9 mouse cellular contexts compared by ENCODE assay signal in the genomic region with DNA sequence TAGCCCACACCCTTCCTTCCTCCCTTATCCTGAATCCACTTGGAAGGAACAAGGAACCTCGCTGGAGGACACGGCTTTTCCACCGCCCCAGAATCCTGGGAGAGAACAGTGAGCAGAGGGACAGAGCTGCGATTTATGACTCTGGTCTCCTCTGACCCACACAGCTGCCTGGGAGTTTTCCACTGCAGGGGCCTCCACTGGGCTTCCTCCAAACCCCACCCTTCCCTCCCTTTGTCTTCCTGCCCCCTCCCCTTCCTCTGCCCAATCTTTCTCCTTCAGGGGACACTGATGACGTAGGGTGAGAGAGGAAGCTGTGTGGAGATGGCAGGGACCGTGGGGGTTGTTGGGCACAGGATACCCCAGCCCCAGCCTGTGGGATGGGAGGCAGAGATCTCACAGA. TPM values are rescaled to one million over a fixed set of nuclear protein-coding genes. Genes with fewer than 3 reads are reported as not detected.
DNase-seq lines count a peak whose midpoint lies in the region; ATAC-seq lines count a peak whose summit lies in the region.
"Had no signal": no experiment of that assay in that cellular context is flagged by ENCODE, and none has a peak within 500 bp of the region (broad histone marks: within the 10 kb centered on the region; RNA-seq: fewer than 3 reads in every experiment).

A gene (plus strand): TSS at position 286 of the 400 bp plus-strand sequence.

- peaks cover 19% of the 10 kb centered on the region; the same call in 1 of the 2 replicates for H3K36me3 ChIP-seq in heart, embryonic 16.5 days (ENCODE audit: control insufficient read depth, insufficient read depth)
- H3K36me3 ChIP-seq in limb, embryonic 13.5 days: peaks cover 45% of the 10 kb centered on the region
- peaks cover 22% of the 10 kb centered on the region; the same call in 1 of the 2 replicates for H3K36me3 ChIP-seq in stomach, embryonic 14.5 days (ENCODE audit: control insufficient read depth, insufficient read depth, low read length)
- peaks cover 56% of the 10 kb centered on the region for H3K36me3 ChIP-seq in midbrain, embryonic 13.5 days

- DNase-seq in urinary bladder, postnatal 14 days (ENCODE audit: low spot score): peak; percentile 10
- no peak for DNase-seq in urinary bladder, adult 18-20 months (ENCODE audit: low spot score in 2 of 2)
- no peak for DNase-seq in ovary, postnatal 36 days (ENCODE audit: low spot score)
- DNase-seq in frontal cortex, postnatal 14 days (ENCODE audit: low spot score in 2 of 2): no peak

- peak within 1 kb of the TSS; percentile 9; the same call in 1 of the 2 replicates for H3K4me2 ChIP-seq in heart, embryonic 16.5 days (ENCODE audit: low read depth, low read length)
- H3K4me2 ChIP-seq in limb, embryonic 13.5 days (replicated peaks): no peak within 1 kb of the TSS
- no peak within 1 kb of the TSS for H3K4me2 ChIP-seq in stomach, embryonic 14.5 days (replicated peaks; ENCODE audit: low read depth, low read length)
- H3K4me2 ChIP-seq in midbrain, embryonic 13.5 days (replicated peaks): no peak within 1 kb of the TSS
- H3K4me2 ChIP-seq: midbrain, embryonic 12.5 days had no signal

- no peaks in the 10 kb centered on the region for H3K9me3 ChIP-seq in heart, embryonic 16.5 days (replicated peaks; ENCODE audit: control insufficient read depth, low read length)
- no peaks in the 10 kb centered on the region for H3K9me3 ChIP-seq in limb, embryonic 13.5 days
- no peaks in the 10 kb centered on the region for H3K9me3 ChIP-seq in stomach, embryonic 14.5 days (ENCODE audit: control insufficient read depth, low read depth, low read length)
- no peaks in the 10 kb centered on the region for H3K9me3 ChIP-seq in midbrain, embryonic 13.5 days
- H3K9me3 ChIP-seq: midbrain, embryonic 12.5 days had no signal

- 45% methylated on average over 6 of the region's 6 CpGs for WGBS in heart, embryonic 16.5 days
- 68% methylated on average over 6 of the region's 6 CpGs for WGBS in limb, embryonic 13.5 days
- 26% methylated on average over 6 of the region's 6 CpGs for WGBS in stomach, embryonic 14.5 days
- 88% methylated on average over 6 of the region's 6 CpGs for WGBS in midbrain, embryonic 13.5 days

- ATAC-seq in heart, embryonic 16.5 days (replicated peaks; ENCODE audit: extremely low read depth, insufficient read depth, low FRiP score): no peak; the same call in 1 of the 2 replicates
- no peak for ATAC-seq in limb, embryonic 13.5 days (ENCODE audit: low FRiP score, low read depth)
- ATAC-seq in stomach, embryonic 14.5 days (ENCODE audit: insufficient number of reproducible peaks, insufficient read depth, low FRiP score, low read depth): peak; percentile 5; the same call in 1 of the 2 replicates
- no peak for ATAC-seq in midbrain, embryonic 13.5 days

- H3K4me1 ChIP-seq in heart, embryonic 16.5 days (ENCODE audit: control insufficient read depth, insufficient read depth, low read length): peaks cover 28% of the 10 kb centered on the region
- peaks cover 20% of the 10 kb centered on the region for H3K4me1 ChIP-seq in limb, embryonic 13.5 days
- H3K4me1 ChIP-seq in stomach, embryonic 14.5 days (ENCODE audit: control insufficient read depth, insufficient read depth, low read length): peaks cover 32% of the 10 kb centered on the region
- H3K4me1 ChIP-seq in midbrain, embryonic 13.5 days (replicated peaks): peaks cover 13% of the 10 kb centered on the region

- H3K27me3 ChIP-seq in heart, embryonic 16.5 days (ENCODE audit: control insufficient read depth, insufficient read depth, low read length): no peaks in the 10 kb centered on the region
- H3K27me3 ChIP-seq in limb, embryonic 13.5 days: no peaks in the 10 kb centered on the region
- no peaks in the 10 kb centered on the region for H3K27me3 ChIP-seq in stomach, embryonic 14.5 days (ENCODE audit: control insufficient read depth, insufficient read depth, low read length)
- no peaks in the 10 kb centered on the region for H3K27me3 ChIP-seq in midbrain, embryonic 13.5 days
- H3K27me3 ChIP-seq: midbrain, embryonic 12.5 days had no signal

- peak within 1 kb of the TSS; percentile 80 for H3K27ac ChIP-seq in heart, embryonic 16.5 days (ENCODE audit: low read length)
- peak within 1 kb of the TSS; percentile 22; the same call in 1 of the 2 replicates for H3K27ac ChIP-seq in limb, embryonic 13.5 days
- peak within 1 kb of the TSS; percentile 71 for H3K27ac ChIP-seq in stomach, embryonic 14.5 days (ENCODE audit: low read length)
- no peak within 1 kb of the TSS for H3K27ac ChIP-seq in midbrain, embryonic 13.5 days
- H3K27ac ChIP-seq: midbrain, embryonic 12.5 days had no signal

- peak within 1 kb of the TSS; percentile 10; the same call in 1 of the 2 replicates for H3K9ac ChIP-seq in heart, embryonic 16.5 days (ENCODE audit: low read length)
- H3K9ac ChIP-seq in limb, embryonic 13.5 days: no peak within 1 kb of the TSS
- H3K9ac ChIP-seq in stomach, embryonic 14.5 days (replicated peaks; ENCODE audit: low read depth, low read length): no peak within 1 kb of the TSS
- H3K9ac ChIP-seq in midbrain, embryonic 13.5 days (replicated peaks): no peak within 1 kb of the TSS
- H3K9ac ChIP-seq: midbrain, embryonic 12.5 days had no signal

- no peak within 1 kb of the TSS for H3K4me3 ChIP-seq in heart, embryonic 16.5 days (ENCODE audit: low read length)
- H3K4me3 ChIP-seq in limb, embryonic 13.5 days: no peak within 1 kb of the TSS
- no peak within 1 kb of the TSS for H3K4me3 ChIP-seq in stomach, embryonic 14.5 days (ENCODE audit: low read depth, low read length)
- no peak within 1 kb of the TSS for H3K4me3 ChIP-seq in midbrain, embryonic 13.5 days (replicated peaks)
- H3K4me3 ChIP-seq: midbrain, embryonic 12.5 days had no signal

RNA-seq across cellular contexts. Expression of the gene that starts here (rescaled TPM):
- polyA plus RNA-seq in heart, embryonic 16.5 days (2015; fragmentation: Nextera tagmentation; extraction: Ambion mirVana): 6.7 and 7.1 TPM in 2 replicates
- 0.10 and 0.20 TPM in 2 replicates for polyA plus RNA-seq in limb, embryonic 13.5 days (2015; fragmentation: Nextera tagmentation; extraction: Ambion mirVana)
- 6.7 TPM in 2 replicates for polyA plus RNA-seq in stomach, embryonic 14.5 days (2014; fragmentation: Nextera tagmentation; extraction: Ambion mirVana)
- 0.16 and 0.35 TPM in 2 replicates for polyA plus RNA-seq in midbrain, embryonic 13.5 days (2015; fragmentation: Nextera tagmentation; extraction: Ambion mirVana)
